Mouse (Mus musculus): ENCODE results near the gene Gid4.

Gene Gid4

GRCm38 (mm10) chr11:60416963-60417716 is at the start of gene Gid4:
Gene Gid4, plus strand, starts transcription at chr11:60417145.
- DNase-seq (ENCODE audit: low spot score in 2 of 2), result peak; percentile 97 to 99

GRCm38 (mm10) chr11:60367256-60367655 is 49.7 kb upstream of the Gid4 start:
- DNase-seq (ENCODE audit: low spot score in 2 of 2), result no peak

- DNase-seq (ENCODE audit: low spot score in 2 of 2), result no peak
Observed at GRCm38 (mm10) chr11:60368909-60369308, 48.0 kb upstream of the Gid4 start.

GRCm38 (mm10) chr11:60369448-60369847 is 47.5 kb upstream of the Gid4 start:
- DNase-seq (ENCODE audit: low spot score in 2 of 2), result no peak

GRCm38 (mm10) chr11:60370431-60370830 is 46.5 kb upstream of the Gid4 start:
- DNase-seq (ENCODE audit: low spot score in 2 of 2), result no peak

GRCm38 (mm10) chr11:60374481-60374880 is 42.5 kb upstream of the Gid4 start:
- DNase-seq (ENCODE audit: low spot score in 2 of 2), result no peak

- DNase-seq (ENCODE audit: low spot score in 2 of 2), result no peak
Observed at GRCm38 (mm10) chr11:60383518-60383917, 33.4 kb upstream of the Gid4 start.

GRCm38 (mm10) chr11:60384762-60385421 is 32.1 kb upstream of the Gid4 start:
- peak; percentile 62 to 80 for DNase-seq (ENCODE audit: low spot score in 2 of 2)

- no peak for DNase-seq (ENCODE audit: low spot score in 2 of 2)
Observed at GRCm38 (mm10) chr11:60385946-60386345, 31.0 kb upstream of the Gid4 start.

- no peak for DNase-seq (ENCODE audit: low spot score in 2 of 2)
Observed at GRCm38 (mm10) chr11:60387944-60388343, 29.0 kb upstream of the Gid4 start.

- DNase-seq (ENCODE audit: low spot score in 2 of 2), result no peak
Observed at GRCm38 (mm10) chr11:60391346-60391745, 25.6 kb upstream of the Gid4 start.

GRCm38 (mm10) chr11:60396546-60396945 is 20.4 kb upstream of the Gid4 start:
- no peak for DNase-seq (ENCODE audit: low spot score in 2 of 2)

- peak in 1 of 2 experiments; percentile 68 for DNase-seq (ENCODE audit: low spot score in 2 of 2)
Observed at GRCm38 (mm10) chr11:60397172-60397571, 19.8 kb upstream of the Gid4 start.

GRCm38 (mm10) chr11:60406606-60407005 is 10.3 kb upstream of the Gid4 start:
- DNase-seq (ENCODE audit: low spot score in 2 of 2), result no peak

- DNase-seq (ENCODE audit: low spot score in 2 of 2), result peak in 1 of 2 experiments; percentile 76
Observed at GRCm38 (mm10) chr11:60412173-60412572, 4.8 kb upstream of the Gid4 start.

GRCm38 (mm10) chr11:60412921-60413320 is 4.0 kb upstream of the Gid4 start:
- DNase-seq (ENCODE audit: low spot score in 2 of 2), result no peak

- no peak for DNase-seq (ENCODE audit: low spot score in 2 of 2)
Observed at GRCm38 (mm10) chr11:60416590-60416962, 369 bp upstream of the Gid4 start.

- peak in 1 of 2 experiments; percentile 12 for DNase-seq (ENCODE audit: low spot score in 2 of 2)
Observed at GRCm38 (mm10) chr11:60417717-60418472, 950 bp downstream of the Gid4 start, which contains the start of gene Atpaf2. Gene Atpaf2, minus strand, starts transcription at chr11:60418457.

- DNase-seq (ENCODE audit: low spot score in 2 of 2), result no peak
Observed at GRCm38 (mm10) chr11:60418473-60418803, 1.5 kb downstream of the Gid4 start.

GRCm38 (mm10) chr11:60422046-60422668 is 5.2 kb downstream of the Gid4 start:
- DNase-seq (ENCODE audit: low spot score in 2 of 2), result no peak

GRCm38 (mm10) chr11:60423006-60423405 is 6.1 kb downstream of the Gid4 start:
- no peak for DNase-seq (ENCODE audit: low spot score in 2 of 2)

- no peak for DNase-seq (ENCODE audit: low spot score in 2 of 2)
Observed at GRCm38 (mm10) chr11:60426417-60426816, 9.5 kb downstream of the Gid4 start.

Data from left cerebral cortex, adult 9 months (tissue).